Mouse (Mus musculus) CH12.LX (cell line): ENCODE data around the gene Cish.

ENCODE experiments used
- CHD1 ChIP-seq: IDR thresholded peaks from 2 replicates; pipeline ENCODE4 v1.6.1; 2012; ENCODE audit warnings: low read depth, low read length, improper control_type of control experiment, inconsistent platforms
- CHD2 ChIP-seq: IDR thresholded peaks from 2 replicates; pipeline ENCODE4 v1.6.1; 2011; ENCODE audit warnings: low read length, improper control_type of control experiment
- CTCF ChIP-seq, 2 experiments: IDR thresholded peaks in 1 of 2; conservative IDR thresholded peaks in 1 of 2; 2 replicates each; pipeline ENCODE4 v1.5.1; 2011 to 2012; ENCODE audit warnings: low read depth in 2 of 2, low read length in 2 of 2, improper control_type of control experiment in 1 of 2, inconsistent platforms in 1 of 2, mild to moderate bottlenecking in 1 of 2, moderate library complexity in 1 of 2
- ELF1 ChIP-seq: IDR thresholded peaks from 2 replicates; pipeline ENCODE4 v1.6.1; 2014; ENCODE audit warnings: low read depth, mild to moderate bottlenecking, inconsistent platforms, low read length, improper control_type of control experiment
- MXI1 ChIP-seq: IDR thresholded peaks from 2 replicates; pipeline ENCODE4 v1.6.1; 2011; ENCODE audit warnings: mild to moderate bottlenecking, low read depth, low read length, improper control_type of control experiment
- ZKSCAN1 ChIP-seq: IDR thresholded peaks from 2 replicates; pipeline ENCODE4 v1.6.1; 2012; ENCODE audit warnings: low read depth, inconsistent platforms, low read length, improper control_type of control experiment, borderline replicate concordance

GRCm38 (mm10) chr9:107307886-107308285 is 12.1 kb downstream of the Cish start:
- TF ChIP-seq ELF1 = no peak
- no peak for TF ChIP-seq CHD1
- no peak for TF ChIP-seq CHD2
- no peak for TF ChIP-seq MXI1
- TF ChIP-seq ZKSCAN1 = no peak
- no peak for TF ChIP-seq CTCF (conservative IDR thresholded peaks at IDR 0.05 in 1 of 2, IDR thresholded peaks at IDR 0.05 in 1 of 2; ENCODE audit: low read depth in 2 of 2, low read length in 2 of 2)
